Mouse (Mus musculus): ENCODE measurements around the gene Sirt4. TPM values are rescaled to one million over a fixed set of nuclear protein-coding genes. Genes with fewer than 3 reads are reported as not detected.

The Sirt4 gene
- polyA plus RNA-seq, 1 experiment from 2014 or later: 24.2 TPM

- H3K9me3 ChIP-seq: no peaks in the 10 kb centered on the region
- no peaks in the 10 kb centered on the region; the same call in 1 of the 2 replicates for H3K36me3 ChIP-seq
- H3K27me3 ChIP-seq: peaks cover 12% of the 10 kb centered on the region
- H3K9ac ChIP-seq (replicated peaks): peak overlapping the region; percentile 43; the same call in 1 of the 2 replicates
- peak; percentile 83 for ATAC-seq (ENCODE audit: low FRiP score, low read depth)
- peak overlapping the region; percentile 54 for H3K4me2 ChIP-seq (replicated peaks)
- H3K4me3 ChIP-seq: peak overlapping the region; percentile 35
- peak overlapping the region; percentile 30; the same call in 1 of the 2 replicates for H3K27ac ChIP-seq (replicated peaks)
- H3K4me1 ChIP-seq: peaks cover 15% of the 10 kb centered on the region
- 5% methylated on average over 22 of the region's 22 CpGs for WGBS
Measured at GRCm38 (mm10) chr5:115475337-115476106, 9.0 kb downstream of the Sirt4 start.

- no peak for ATAC-seq (ENCODE audit: low FRiP score, low read depth)
- Histone ChIP-seq H3K27me3 (0 out of 2 replicates have a peak, but pooled peaks cover under 1% of the 10 kb centered on the region), H3K9me3 (no peaks in the 10 kb centered on the region), H3K27ac (replicated peaks) (no peak overlapping the region), H3K36me3 (no peaks in the 10 kb centered on the region; the same call in 1 of the 2 replicates), H3K4me1 (peaks cover 15% of the 10 kb centered on the region), H3K4me3 (no peak overlapping the region), H3K4me2 (replicated peaks) (no peak overlapping the region), H3K9ac (replicated peaks) (no peak overlapping the region)
- WGBS: 83% methylated on average over 22 of the region's 22 CpGs
Measured at GRCm38 (mm10) chr5:115474174-115474828, 10.2 kb downstream of the Sirt4 start.

GRCm38 (mm10) chr5:115473191-115473590, 11.3 kb downstream of the Sirt4 start:
- Histone ChIP-seq H3K27me3 (no peaks in the 10 kb centered on the region), H3K4me2 (replicated peaks) (no peak overlapping the region), H3K27ac (replicated peaks) (no peak overlapping the region), H3K4me1 (peaks cover 15% of the 10 kb centered on the region), H3K9ac (replicated peaks) (no peak overlapping the region), H3K4me3 (no peak overlapping the region), H3K36me3 (no peaks in the 10 kb centered on the region; the same call in 1 of the 2 replicates), H3K9me3 (no peaks in the 10 kb centered on the region)
- no peak for ATAC-seq (ENCODE audit: low FRiP score, low read depth)
- WGBS: 73% methylated on average over 10 of the region's 10 CpGs

GRCm38 (mm10) chr5:115470766-115471531, 13.6 kb downstream of the Sirt4 start:
- H3K4me2 ChIP-seq (replicated peaks): no peak overlapping the region
- 36% methylated on average over 20 of the region's 20 CpGs for WGBS
- H3K27me3 ChIP-seq: no peaks in the 10 kb centered on the region
- H3K9ac ChIP-seq (replicated peaks): no peak overlapping the region
- no peak for ATAC-seq (ENCODE audit: low FRiP score, low read depth)
- H3K4me1 ChIP-seq: peaks cover 10% of the 10 kb centered on the region
- no peaks in the 10 kb centered on the region for H3K9me3 ChIP-seq
- no peak overlapping the region for H3K27ac ChIP-seq (replicated peaks)
- H3K36me3 ChIP-seq: no peaks in the 10 kb centered on the region
- H3K4me3 ChIP-seq: no peak overlapping the region

GRCm38 (mm10) chr5:115469791-115470190, 14.7 kb downstream of the Sirt4 start:
- Histone ChIP-seq H3K27ac (replicated peaks) (no peak overlapping the region), H3K36me3 (no peaks in the 10 kb centered on the region), H3K27me3 (no peaks in the 10 kb centered on the region), H3K9me3 (no peaks in the 10 kb centered on the region), H3K9ac (replicated peaks) (no peak overlapping the region), H3K4me2 (replicated peaks) (no peak overlapping the region), H3K4me3 (no peak overlapping the region), H3K4me1 (peaks cover 4% of the 10 kb centered on the region)
- ATAC-seq (ENCODE audit: low FRiP score, low read depth): no peak
- 71% methylated on average over 6 of the region's 6 CpGs for WGBS

- H3K9ac ChIP-seq (replicated peaks): no peak within 1 kb of the TSS
- no peaks in the 10 kb centered on the region for H3K9me3 ChIP-seq
- H3K4me3 ChIP-seq: no peak within 1 kb of the TSS
- ATAC-seq (ENCODE audit: low FRiP score, low read depth): no peak
- WGBS: 43% methylated on average over 9 of the region's 9 CpGs
- no peak within 1 kb of the TSS for H3K27ac ChIP-seq (replicated peaks)
- no peak within 1 kb of the TSS for H3K4me2 ChIP-seq (replicated peaks)
- peaks cover 1% of the 10 kb centered on the region for H3K4me1 ChIP-seq
- H3K27me3 ChIP-seq: no peaks in the 10 kb centered on the region
- no peaks in the 10 kb centered on the region for H3K36me3 ChIP-seq
Measured at GRCm38 (mm10) chr5:115465642-115466420, 18.7 kb downstream of the Sirt4 start, which contains the start of gene Pla2g1b. Gene Pla2g1b (plus strand): TSS chr5:115466262.

- H3K27me3 ChIP-seq: no peaks in the 10 kb centered on the region
- no peak overlapping the region for H3K9ac ChIP-seq (replicated peaks)
- 77% methylated on average over 18 of the region's 18 CpGs for WGBS
- no peak for ATAC-seq (ENCODE audit: low FRiP score, low read depth)
- no peak overlapping the region for H3K4me2 ChIP-seq (replicated peaks)
- H3K27ac ChIP-seq (replicated peaks): no peak overlapping the region
- no peaks in the 10 kb centered on the region for H3K9me3 ChIP-seq
- H3K36me3 ChIP-seq: no peaks in the 10 kb centered on the region
- no peak overlapping the region for H3K4me3 ChIP-seq
- no peaks in the 10 kb centered on the region for H3K4me1 ChIP-seq
Measured at GRCm38 (mm10) chr5:115464408-115465115, 20.0 kb downstream of the Sirt4 start.

GRCm38 (mm10) chr5:115458918-115459317, 25.6 kb downstream of the Sirt4 start:
- H3K4me2 ChIP-seq (replicated peaks): no peak overlapping the region
- H3K9me3 ChIP-seq: no peaks in the 10 kb centered on the region
- no peak for ATAC-seq (ENCODE audit: low FRiP score, low read depth)
- H3K4me3 ChIP-seq: no peak overlapping the region
- no peaks in the 10 kb centered on the region for H3K4me1 ChIP-seq
- no peak overlapping the region for H3K9ac ChIP-seq (replicated peaks)
- H3K27me3 ChIP-seq: no peaks in the 10 kb centered on the region
- H3K27ac ChIP-seq (replicated peaks): no peak overlapping the region
- H3K36me3 ChIP-seq: peaks cover 11% of the 10 kb centered on the region
- 74% methylated on average over 13 of the region's 13 CpGs for WGBS

- Histone ChIP-seq H3K36me3 (peaks cover 42% of the 10 kb centered on the region), H3K27me3 (no peaks in the 10 kb centered on the region), H3K4me3 (no peak overlapping the region), H3K4me2 (replicated peaks) (no peak overlapping the region), H3K27ac (replicated peaks) (no peak overlapping the region), H3K9me3 (no peaks in the 10 kb centered on the region), H3K9ac (replicated peaks) (no peak overlapping the region), H3K4me1 (0 out of 2 replicates have a peak, but pooled peaks cover 2% of the 10 kb centered on the region)
- WGBS: 78% methylated on average over 7 of the region's 7 CpGs
- no peak for ATAC-seq (ENCODE audit: low FRiP score, low read depth)
Measured at GRCm38 (mm10) chr5:115455838-115456237, 28.7 kb downstream of the Sirt4 start.

- ATAC-seq (ENCODE audit: low FRiP score, low read depth): peak; percentile 21; the same call in 1 of the 2 replicates
- Histone ChIP-seq H3K4me1 (0 out of 2 replicates have a peak, but pooled peaks cover 2% of the 10 kb centered on the region), H3K9ac (replicated peaks) (no peak overlapping the region), H3K4me3 (no peak overlapping the region), H3K4me2 (replicated peaks) (no peak overlapping the region), H3K27ac (replicated peaks) (peak overlapping the region; percentile 66), H3K27me3 (no peaks in the 10 kb centered on the region), H3K9me3 (no peaks in the 10 kb centered on the region), H3K36me3 (peaks cover 55% of the 10 kb centered on the region)
- 85% methylated on average over 12 of the region's 12 CpGs for WGBS
Measured at GRCm38 (mm10) chr5:115454422-115455090, 30.0 kb downstream of the Sirt4 start.

All from midbrain, embryonic 12.5 days (tissue).